Mouse (Mus musculus) limb, embryonic 13.5 days (tissue): ENCODE results near the gene Rab11fip4. TPM values are rescaled to one million over a fixed set of nuclear protein-coding genes. Genes with fewer than 3 reads are reported as not detected.
A peak's percentile ranks its signal among the peaks of the same experiment; 100 is the strongest.

ENCODE experiments used
- ATAC-seq: fragments of 200-750 bp; cut with Nextera tagmentation; 2 replicates; pipeline ENCODE4 v1.8.0; 2017; ENCODE audit warnings: low read depth, moderate number of reproducible peaks, moderate TSS enrichment; ENCODE audit not compliant: low FRiP score
- H3K27ac ChIP-seq: fragments of 300-500 bp; sonication (generic); 2 replicates; pipeline ENCODE4 v1.5.1; 2015; ENCODE audit warnings: inconsistent platforms, mild to moderate bottlenecking, moderate library complexity
- H3K27me3 ChIP-seq: fragments of 300-500 bp; sonication (generic); 2 replicates; pipeline ENCODE4 v1.6.1; 2015; ENCODE audit warnings: mild to moderate bottlenecking, inconsistent platforms
- H3K36me3 ChIP-seq: fragments of 300-500 bp; sonication (generic); 2 replicates; pipeline ENCODE4 v1.6.1; 2015; ENCODE audit warnings: inconsistent platforms, mild to moderate bottlenecking, moderate library complexity
- H3K4me1 ChIP-seq: fragments of 300-500 bp; sonication (generic); 2 replicates; pipeline ENCODE4 v1.6.1; 2015; ENCODE audit warnings: inconsistent platforms
- H3K4me2 ChIP-seq: fragments of 300-500 bp; sonication (generic); replicated peaks from 2 replicates; pipeline ENCODE4 v1.6.1; 2015; ENCODE audit warnings: inconsistent platforms, mild to moderate bottlenecking, moderate library complexity
- H3K4me3 ChIP-seq: fragments of 300-500 bp; sonication (generic); 2 replicates; pipeline ENCODE4 v1.5.1; 2015; ENCODE audit warnings: moderate library complexity, mild to moderate bottlenecking, inconsistent platforms
- H3K9ac ChIP-seq: fragments of 300-500 bp; sonication (generic); 2 replicates; pipeline ENCODE4 v1.6.1; 2015; ENCODE audit warnings: mild to moderate bottlenecking, inconsistent platforms
- H3K9me3 ChIP-seq: fragments of 300-500 bp; sonication (generic); 2 replicates; pipeline ENCODE4 v1.6.1; 2016; ENCODE audit warnings: inconsistent platforms
- WGBS: fragments of 180-500 bp; shearing (Covaris S2); methylation state at CpG from one replicate; pipeline ENCODE4 v1.1.7; 2015; 5-methylcytosine and 5-hydroxymethylcytosine counted together
- polyA plus RNA-seq: library from polyadenylated mRNA; unstranded; fragments of >200 nt; fragmentation: Nextera tagmentation; extraction: Ambion mirVana; gene quantifications from 2 replicates; pipeline ENCODE4 v1.2.1, GENCODE M21; 2015

Rab11fip4 gene
- polyA plus RNA-seq, 1 experiment from 2014 or later, result 12.4 TPM

GRCm38 (mm10) chr11:79644717-79645191 lies 53.7 kb downstream of the Rab11fip4 start:
- ATAC-seq, result no peak
- H3K27me3 ChIP-seq, result peaks cover 3% of the 10 kb centered on the region; the same call in 1 of the 2 replicates
- WGBS, result 27% methylated on average over 8 of the region's 8 CpGs
- H3K4me2 ChIP-seq, result no peak overlapping the region
- H3K4me1 ChIP-seq, result peaks cover 73% of the 10 kb centered on the region
- H3K9ac ChIP-seq, result 0 out of 2 replicates have a peak overlapping the region, but pooled peaks have one; percentile 3
- H3K27ac ChIP-seq, result no peak overlapping the region
- H3K36me3 ChIP-seq, result no peaks in the 10 kb centered on the region
- H3K4me3 ChIP-seq, result no peak overlapping the region
- no peaks in the 10 kb centered on the region for H3K9me3 ChIP-seq

DNA sequence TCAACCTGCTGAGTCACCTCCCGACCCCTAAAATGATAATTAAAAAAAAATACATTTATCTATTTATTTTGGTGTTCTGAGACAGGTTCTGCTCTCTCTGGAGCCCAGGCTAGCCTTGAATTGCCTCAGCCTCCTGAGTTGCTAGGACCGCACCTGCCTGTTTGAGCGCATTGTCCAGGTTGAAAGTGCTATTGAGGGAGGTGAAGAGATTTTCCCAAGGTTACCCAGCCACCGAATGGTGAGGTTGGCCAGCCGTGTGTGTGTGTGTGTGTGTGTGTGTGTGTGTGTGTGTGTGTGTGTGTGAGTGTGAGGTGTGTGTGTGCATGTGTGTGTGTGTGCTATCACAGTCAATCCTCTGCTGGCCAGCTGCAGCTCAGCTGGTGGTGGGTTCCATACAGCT lies 55.0 kb downstream of the Rab11fip4 start:
- H3K27ac ChIP-seq, result no peak overlapping the region
- peaks cover 3% of the 10 kb centered on the region; the same call in 1 of the 2 replicates for H3K27me3 ChIP-seq
- H3K36me3 ChIP-seq, result no peaks in the 10 kb centered on the region
- no peaks in the 10 kb centered on the region for H3K9me3 ChIP-seq
- no peak overlapping the region for H3K4me2 ChIP-seq
- no peak overlapping the region for H3K9ac ChIP-seq
- no peak for ATAC-seq
- H3K4me3 ChIP-seq, result no peak overlapping the region
- 65% methylated on average over 5 of the region's 5 CpGs for WGBS
- peaks cover 81% of the 10 kb centered on the region for H3K4me1 ChIP-seq

GRCm38 (mm10) chr11:79646467-79647070 lies 55.6 kb downstream of the Rab11fip4 start:
- Histone ChIP-seq H3K4me1 (peaks cover 85% of the 10 kb centered on the region), H3K4me2 (no peak overlapping the region), H3K9ac (peak overlapping the region; percentile 43; the same call in 1 of the 2 replicates), H3K4me3 (no peak overlapping the region), H3K27me3 (peaks cover 3% of the 10 kb centered on the region; the same call in 1 of the 2 replicates), H3K9me3 (no peaks in the 10 kb centered on the region), H3K36me3 (no peaks in the 10 kb centered on the region), H3K27ac (no peak overlapping the region)
- no peak for ATAC-seq
- WGBS, result 34% methylated on average over 12 of the region's 12 CpGs

GRCm38 (mm10) chr11:79647071-79647501 lies 56.1 kb downstream of the Rab11fip4 start:
- H3K9me3 ChIP-seq, result no peaks in the 10 kb centered on the region
- no peak overlapping the region for H3K4me2 ChIP-seq
- WGBS, result 59% methylated on average over 8 of the region's 8 CpGs
- peaks cover 3% of the 10 kb centered on the region; the same call in 1 of the 2 replicates for H3K27me3 ChIP-seq
- H3K27ac ChIP-seq, result no peak overlapping the region
- H3K4me3 ChIP-seq, result no peak overlapping the region
- H3K4me1 ChIP-seq, result peaks cover 90% of the 10 kb centered on the region
- H3K9ac ChIP-seq, result peak overlapping the region; percentile 43; the same call in 1 of the 2 replicates
- H3K36me3 ChIP-seq, result no peaks in the 10 kb centered on the region
- ATAC-seq, result no peak

GRCm38 (mm10) chr11:79650359-79650835 lies 59.4 kb downstream of the Rab11fip4 start:
- H3K36me3 ChIP-seq, result no peaks in the 10 kb centered on the region
- H3K9me3 ChIP-seq, result no peaks in the 10 kb centered on the region
- 37% methylated on average over 5 of the region's 5 CpGs for WGBS
- H3K27me3 ChIP-seq, result peaks cover 3% of the 10 kb centered on the region; the same call in 1 of the 2 replicates
- H3K4me1 ChIP-seq, result peaks cover 79% of the 10 kb centered on the region
- H3K4me3 ChIP-seq, result no peak overlapping the region
- 0 out of 2 replicates have a peak overlapping the region, but pooled peaks have one; percentile 11 for H3K4me2 ChIP-seq
- ATAC-seq, result peak; percentile 78
- H3K27ac ChIP-seq, result peak overlapping the region; percentile 91
- peak overlapping the region; percentile 31; the same call in 1 of the 2 replicates for H3K9ac ChIP-seq

- no peaks in the 10 kb centered on the region for H3K27me3 ChIP-seq
- no peak overlapping the region for H3K4me3 ChIP-seq
- WGBS, result 78% methylated on average over 9 of the region's 9 CpGs
- no peak overlapping the region for H3K4me2 ChIP-seq
- no peak overlapping the region for H3K27ac ChIP-seq
- no peak for ATAC-seq
- no peaks in the 10 kb centered on the region for H3K36me3 ChIP-seq
- H3K9me3 ChIP-seq, result no peaks in the 10 kb centered on the region
- H3K4me1 ChIP-seq, result peaks cover 68% of the 10 kb centered on the region
- no peak overlapping the region for H3K9ac ChIP-seq
Observed at GRCm38 (mm10) chr11:79652257-79652656, 61.2 kb downstream of the Rab11fip4 start.

GRCm38 (mm10) chr11:79652921-79653575 lies 62.0 kb downstream of the Rab11fip4 start:
- Histone ChIP-seq H3K9ac (no peak overlapping the region), H3K4me3 (no peak overlapping the region), H3K27ac (peak overlapping the region; percentile 33; the same call in 1 of the 2 replicates), H3K27me3 (no peaks in the 10 kb centered on the region), H3K4me2 (no peak overlapping the region), H3K4me1 (peaks cover 60% of the 10 kb centered on the region), H3K36me3 (no peaks in the 10 kb centered on the region), H3K9me3 (no peaks in the 10 kb centered on the region)
- WGBS, result 79% methylated on average over 20 of the region's 20 CpGs
- no peak for ATAC-seq

DNA sequence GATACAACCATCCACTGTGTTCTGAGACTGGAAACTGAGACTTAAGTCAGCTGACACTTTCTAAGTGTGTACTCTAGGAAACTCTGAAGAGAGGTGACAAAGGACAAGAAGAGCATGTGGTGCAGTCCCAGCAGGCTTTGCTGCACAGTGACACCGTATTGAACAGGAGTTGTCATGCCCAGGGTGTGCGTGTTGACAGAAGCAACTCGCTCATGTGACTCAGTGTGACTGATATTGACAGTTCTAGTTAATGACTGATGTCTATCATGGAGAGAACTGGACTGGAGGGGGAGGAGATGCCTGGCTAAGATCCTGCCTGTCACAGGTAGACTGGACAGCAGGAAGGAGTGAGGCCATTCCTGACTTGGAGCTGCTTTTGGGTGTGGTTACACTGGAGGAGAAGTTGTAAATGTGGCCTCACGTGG lies 63.4 kb downstream of the Rab11fip4 start:
- no peak overlapping the region for H3K27ac ChIP-seq
- no peak overlapping the region for H3K9ac ChIP-seq
- H3K27me3 ChIP-seq, result no peaks in the 10 kb centered on the region

DNA sequence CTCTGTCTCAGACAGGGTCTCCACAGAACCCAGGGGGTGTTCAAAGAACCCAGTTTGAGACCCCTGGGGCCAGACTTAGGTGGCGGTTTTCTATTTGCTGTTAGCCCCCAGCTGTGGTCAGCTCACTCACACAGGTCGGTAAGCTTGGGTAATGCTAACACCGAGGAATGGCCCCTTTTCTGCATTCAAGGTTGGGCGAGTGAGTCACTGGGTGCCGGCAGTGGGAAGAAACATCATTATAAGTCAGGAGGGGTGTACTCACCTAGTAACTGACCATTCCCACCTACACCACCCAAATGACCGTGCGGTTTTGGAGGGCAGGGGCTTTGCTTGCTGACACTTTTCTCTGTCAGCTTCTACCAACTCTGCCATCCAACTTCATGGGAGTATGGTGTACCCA lies 64.6 kb downstream of the Rab11fip4 start:
- ATAC-seq, result no peak
- Histone ChIP-seq H3K4me3 (no peak overlapping the region), H3K27ac (no peak overlapping the region), H3K36me3 (no peaks in the 10 kb centered on the region), H3K9me3 (no peaks in the 10 kb centered on the region), H3K9ac (no peak overlapping the region), H3K4me1 (peaks cover 34% of the 10 kb centered on the region), H3K4me2 (no peak overlapping the region), H3K27me3 (no peaks in the 10 kb centered on the region)
- 89% methylated on average over 7 of the region's 7 CpGs for WGBS

More for the DNA sequence above, 63.4 kb downstream of the Rab11fip4 start:
- no peak overlapping the region for H3K4me2 ChIP-seq
- no peaks in the 10 kb centered on the region for H3K9me3 ChIP-seq
- no peaks in the 10 kb centered on the region for H3K36me3 ChIP-seq
- no peak overlapping the region for H3K4me3 ChIP-seq
- no peak for ATAC-seq
- WGBS, result 83% methylated on average over 4 of the region's 4 CpGs
- peaks cover 46% of the 10 kb centered on the region for H3K4me1 ChIP-seq

DNA sequence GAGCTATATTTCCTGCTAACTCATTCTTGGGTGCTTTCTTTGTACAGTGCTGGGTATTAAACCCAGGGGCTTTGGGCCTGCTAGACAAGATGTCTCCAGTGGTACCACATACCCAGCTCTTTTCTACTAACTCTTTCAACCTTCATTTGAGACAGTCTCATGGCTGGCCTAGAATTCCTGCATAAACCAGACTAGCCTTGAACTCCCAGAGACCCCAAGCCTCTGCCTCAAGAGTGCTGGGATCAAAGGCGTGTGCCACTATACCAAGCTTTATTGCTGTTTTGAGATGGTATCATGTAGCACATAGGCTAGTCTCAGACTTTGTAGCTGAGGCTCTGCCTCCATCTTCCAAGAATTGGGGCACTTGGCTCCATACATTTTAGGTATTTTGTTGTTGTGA lies 65.5 kb downstream of the Rab11fip4 start:
- 59% methylated on average over 1 of the region's 1 CpGs for WGBS
- ATAC-seq, result no peak
- Histone ChIP-seq H3K9me3 (no peaks in the 10 kb centered on the region), H3K4me3 (no peak overlapping the region), H3K27me3 (no peaks in the 10 kb centered on the region), H3K4me2 (no peak overlapping the region), H3K9ac (no peak overlapping the region), H3K4me1 (peaks cover 33% of the 10 kb centered on the region), H3K36me3 (no peaks in the 10 kb centered on the region), H3K27ac (no peak overlapping the region)

DNA sequence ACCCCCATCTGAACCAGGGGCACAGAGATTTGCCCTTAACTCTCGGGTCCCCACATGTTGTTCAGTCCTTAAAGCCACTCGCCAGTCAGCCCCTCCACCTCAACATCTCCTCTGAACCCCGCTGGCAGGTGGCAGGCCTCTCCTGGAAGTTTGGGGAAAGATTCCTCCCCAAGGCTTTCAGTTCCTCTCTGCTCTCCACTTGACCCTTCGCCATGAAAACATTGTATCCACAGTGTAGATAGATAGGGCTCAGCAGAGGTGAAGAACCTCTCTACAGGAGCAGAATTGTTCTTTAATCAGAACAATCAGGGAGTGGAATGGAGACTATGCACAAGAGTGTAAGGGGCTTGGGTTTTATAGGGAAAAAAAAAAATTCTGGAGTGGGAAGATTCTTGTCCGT lies 66.0 kb downstream of the Rab11fip4 start:
- Histone ChIP-seq H3K4me1 (peaks cover 33% of the 10 kb centered on the region), H3K9ac (no peak overlapping the region), H3K27me3 (no peaks in the 10 kb centered on the region), H3K4me3 (no peak overlapping the region), H3K4me2 (no peak overlapping the region), H3K36me3 (no peaks in the 10 kb centered on the region), H3K9me3 (no peaks in the 10 kb centered on the region), H3K27ac (no peak overlapping the region)
- 71% methylated on average over 5 of the region's 5 CpGs for WGBS
- ATAC-seq, result no peak

DNA sequence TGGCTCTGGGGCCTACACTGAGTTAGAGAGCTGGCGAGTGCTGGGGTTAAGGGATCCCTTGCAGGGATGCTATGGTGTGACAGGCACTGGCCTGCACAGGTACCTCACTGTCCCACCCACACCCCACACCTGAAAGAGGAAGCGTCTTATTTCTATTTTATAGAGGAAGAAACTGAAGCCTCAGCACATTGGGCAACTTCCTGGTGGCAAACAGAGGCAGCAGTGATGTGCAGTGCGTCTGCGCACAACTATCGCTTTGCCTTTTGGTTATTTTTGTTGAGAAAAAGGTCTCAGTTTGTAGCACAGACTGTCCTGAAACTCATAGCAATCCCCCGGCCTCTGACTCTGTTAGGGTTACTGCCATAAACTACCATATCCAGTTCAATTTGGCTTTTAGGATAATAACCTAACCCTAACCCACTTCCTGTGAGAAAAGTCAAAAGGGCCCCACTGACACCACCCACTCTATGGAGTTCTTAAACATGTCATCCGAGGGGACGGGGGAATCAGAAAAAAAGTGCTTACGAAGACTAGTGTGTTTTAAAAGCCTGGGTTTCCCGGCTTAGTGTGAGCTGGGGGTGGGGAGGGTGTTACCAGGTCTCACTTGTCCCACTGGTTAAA lies 67.3 kb downstream of the Rab11fip4 start:
- Histone ChIP-seq H3K4me1 (peaks cover 33% of the 10 kb centered on the region), H3K9me3 (no peaks in the 10 kb centered on the region), H3K27me3 (no peaks in the 10 kb centered on the region), H3K36me3 (no peaks in the 10 kb centered on the region), H3K27ac (no peak overlapping the region), H3K9ac (no peak overlapping the region), H3K4me3 (no peak overlapping the region), H3K4me2 (no peak overlapping the region)
- WGBS, result 86% methylated on average over 10 of the region's 10 CpGs
- no peak for ATAC-seq
